Mouse (Mus musculus) adrenal gland, postnatal 36 days (tissue): Measurements from ENCODE around the gene Prkx. TPM values are rescaled to one million over a fixed set of nuclear protein-coding genes. Genes with fewer than 3 reads are reported as not detected.

Experiments used
- total RNA-seq, 2 experiments: library from RNA; stranded (reverse); gene quantifications; 2 replicates each; pipeline ENCODE4 v1.2.3; 2021

The Prkx gene
- total RNA-seq, 2 experiments from 2014 or later: 15.3 to 19.0 TPM

Other genes with a start within 250 kb of the Prkx start
- gene Pbsn, start 57.3 kb upstream of the Prkx start, total RNA-seq: not detected
- gene Gm14744, start 68.5 kb upstream of the Prkx start, total RNA-seq: not detected
- gene 5430402E10Rik, start 128.8 kb upstream of the Prkx start, total RNA-seq: not detected